Mouse (Mus musculus) hindbrain, postnatal 0 days (tissue): Measurements from ENCODE around the gene Ubqln1. TPM values are rescaled to one million over a fixed set of nuclear protein-coding genes. Genes with fewer than 3 reads are reported as not detected.

Experiments
- ATAC-seq: fragments of 200-750 bp; cut with Nextera tagmentation; 2 replicates; pipeline ENCODE4 v1.8.0; 2017; ENCODE audit warnings: mild to moderate bottlenecking, moderate TSS enrichment, moderate library complexity
- DNase-seq: peaks from one replicate; pipeline ENCODE4 v3.0.0-alpha.2; 2015; ENCODE audit warnings: low spot score
- H3K27ac ChIP-seq: fragments of 300-500 bp; sonication (generic); 2 replicates; pipeline ENCODE4 v1.5.1; 2014; ENCODE audit warnings: mild to moderate bottlenecking
- H3K27me3 ChIP-seq: fragments of 300-500 bp; sonication (generic); 2 replicates; pipeline ENCODE4 v1.6.1; 2014; ENCODE audit warnings: low read length, mixed read lengths; ENCODE audit not compliant: insufficient read depth
- H3K36me3 ChIP-seq: fragments of 300-500 bp; sonication (generic); 2 replicates; pipeline ENCODE4 v1.6.1; 2014; ENCODE audit warnings: low read length, mixed read lengths; ENCODE audit not compliant: insufficient read depth
- H3K4me1 ChIP-seq: fragments of 300-500 bp; sonication (generic); 2 replicates; pipeline ENCODE4 v1.6.1; 2014; ENCODE audit warnings: antibody characterized with exemption, low read length, mixed read lengths; ENCODE audit not compliant: insufficient read depth
- H3K4me2 ChIP-seq: fragments of 300-500 bp; sonication (generic); 2 replicates; pipeline ENCODE4 v1.6.1; 2014; ENCODE audit warnings: low read depth, mild to moderate bottlenecking, low read length, moderate library complexity, mixed read lengths
- H3K4me3 ChIP-seq: fragments of 300-500 bp; sonication (generic); 2 replicates; pipeline ENCODE4 v1.5.1; 2014; ENCODE audit warnings: low read length
- H3K9ac ChIP-seq: fragments of 300-500 bp; sonication (generic); replicated peaks from 2 replicates; pipeline ENCODE4 v1.6.1; 2014; ENCODE audit warnings: mild to moderate bottlenecking, low read length, moderate library complexity, mixed read lengths
- H3K9me3 ChIP-seq: fragments of 300-500 bp; sonication (generic); 2 replicates; pipeline ENCODE4 v1.6.1; 2016; ENCODE audit warnings: low read length, mixed read lengths
- CTCF ChIP-seq: IDR thresholded peaks from 2 replicates; pipeline ENCODE4 v1.5.1; 2016; ENCODE audit warnings: antibody characterized with exemption, control low read depth, low read depth
- WGBS: fragments of 180-500 bp; shearing (Covaris S2); extraction: QIAGEN DNeasy Blood & Tissue Kit; methylation state at CpG from one replicate; pipeline ENCODE4 v1.1.7; 2014; 5-methylcytosine and 5-hydroxymethylcytosine counted together
- polyA plus RNA-seq: library from polyadenylated mRNA; unstranded; fragments of >200 nt; fragmentation: Nextera tagmentation; extraction: Ambion mirVana; gene quantifications from 2 replicates; pipeline ENCODE4 v1.2.1, GENCODE M21; 2015
- total RNA-seq: library from RNA; depleted of rRNA; stranded (reverse); fragments of >200 nt; gene quantifications from 2 replicates; pipeline ENCODE4 v1.2.3, GENCODE M21; 2014

Ubqln1 gene
- total and polyA plus RNA-seq, 2 experiments from 2014 or later = 111 to 243 TPM

DNA sequence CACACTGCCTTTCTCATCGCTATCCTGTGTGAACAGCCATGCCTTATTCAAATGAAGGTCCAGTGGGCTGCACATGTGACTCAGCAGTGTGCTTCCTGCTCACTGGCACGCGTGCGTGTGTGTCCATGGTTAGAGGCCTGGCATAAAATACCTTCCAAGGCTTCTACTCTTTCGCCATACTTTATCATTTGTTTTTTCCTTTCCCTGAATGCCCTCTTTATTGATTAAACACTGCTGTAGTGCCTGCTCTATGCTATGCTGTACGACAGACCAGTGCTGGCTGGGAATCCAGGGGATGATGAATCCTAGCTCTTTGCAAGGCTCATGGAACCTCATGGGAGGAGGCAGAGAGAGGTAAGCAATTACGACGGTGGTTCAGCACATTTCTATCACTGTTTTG, 16.6 kb upstream of the Ubqln1 start:
- Histone ChIP-seq H3K4me2 (no peak overlapping the region), H3K9me3 (no peaks in the 10 kb centered on the region), H3K36me3 (peaks cover 6% of the 10 kb centered on the region; the same call in 1 of the 2 replicates), H3K4me1 (no peaks in the 10 kb centered on the region), H3K9ac (no peak overlapping the region), H3K27ac (no peak overlapping the region), H3K4me3 (no peak overlapping the region), H3K27me3 (no peaks in the 10 kb centered on the region)
- WGBS = 87% methylated on average over 8 of the region's 8 CpGs
- DNase-seq (no peak), ATAC-seq (no peak)
- TF ChIP-seq CTCF = no peak

DNA sequence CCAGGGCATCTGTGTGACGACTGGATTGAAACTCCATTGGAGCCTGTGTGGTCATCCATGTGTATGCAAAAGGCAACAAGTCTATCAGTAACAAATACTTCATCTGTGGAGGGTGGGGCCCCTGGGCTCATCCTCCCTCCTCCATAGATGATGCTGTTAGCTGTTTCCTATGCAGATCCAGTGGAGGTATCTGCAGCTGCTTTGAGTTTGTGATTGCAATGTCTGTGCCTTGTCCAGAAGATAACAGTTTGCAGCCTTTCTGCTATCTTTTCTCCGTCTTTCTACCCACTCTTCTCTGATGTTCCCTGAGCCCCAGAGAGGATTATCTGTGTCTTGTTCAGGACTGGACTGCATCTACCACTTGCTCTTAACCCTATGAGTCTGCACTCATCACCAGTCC, 13.2 kb upstream of the Ubqln1 start:
- H3K4me3 ChIP-seq = no peak overlapping the region
- no peak for TF ChIP-seq CTCF
- 92% methylated on average over 2 of the region's 2 CpGs for WGBS
- H3K27me3 ChIP-seq = no peaks in the 10 kb centered on the region
- no peaks in the 10 kb centered on the region for H3K4me1 ChIP-seq
- ATAC-seq = no peak
- H3K36me3 ChIP-seq = no peaks in the 10 kb centered on the region; the same call in 1 of the 2 replicates
- H3K4me2 ChIP-seq = no peak overlapping the region
- no peaks in the 10 kb centered on the region for H3K9me3 ChIP-seq
- H3K27ac ChIP-seq = no peak overlapping the region
- H3K9ac ChIP-seq = no peak overlapping the region
- DNase-seq = no peak

DNA sequence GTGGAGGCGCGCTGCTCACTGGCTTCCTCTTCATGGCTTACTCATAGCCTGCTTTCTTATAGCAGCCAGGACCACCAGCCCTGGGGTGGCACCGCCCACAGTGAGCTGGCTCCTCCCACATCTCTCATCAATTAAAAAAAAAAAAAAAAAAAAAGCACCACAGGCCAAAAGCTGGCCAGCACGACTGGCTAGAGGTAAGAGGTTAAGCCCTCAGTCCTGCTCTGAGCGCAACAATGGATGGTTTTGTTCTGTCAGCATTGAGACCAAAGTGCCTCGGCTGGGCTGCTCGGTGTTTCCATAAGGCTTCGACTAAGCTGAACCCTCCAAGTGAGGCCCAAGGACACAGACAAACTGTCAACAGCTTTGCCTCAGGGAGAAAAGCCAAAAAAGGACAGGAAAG, 10.2 kb upstream of the Ubqln1 start:
- no peaks in the 10 kb centered on the region for H3K4me1 ChIP-seq
- TF ChIP-seq CTCF = no peak
- 63% methylated on average over 8 of the region's 8 CpGs for WGBS

DNA sequence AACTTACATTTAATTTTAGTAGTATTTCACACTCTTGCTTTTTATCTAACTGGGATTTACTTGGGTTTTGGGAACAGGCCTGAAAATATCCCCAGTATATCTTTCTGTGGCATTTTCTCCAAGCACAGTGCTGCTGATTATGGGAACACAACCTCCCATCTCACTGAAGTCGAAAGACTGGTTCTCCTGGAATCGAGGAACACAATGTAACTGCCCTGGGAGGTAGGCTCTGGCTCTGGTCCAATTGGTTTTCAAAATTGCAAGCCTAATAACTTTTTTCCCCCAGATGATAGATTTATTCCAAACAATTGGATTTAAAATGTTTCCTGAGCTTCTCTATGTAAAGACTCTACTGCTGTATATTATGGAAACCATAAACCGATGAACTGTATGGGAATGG, 4.8 kb upstream of the Ubqln1 start:
- DNase-seq (no peak), ATAC-seq (no peak)
- no peaks in the 10 kb centered on the region for H3K4me1 ChIP-seq
- H3K36me3 ChIP-seq = no peaks in the 10 kb centered on the region
- no peak for TF ChIP-seq CTCF
- no peaks in the 10 kb centered on the region for H3K9me3 ChIP-seq
- H3K9ac ChIP-seq = no peak overlapping the region
- no peaks in the 10 kb centered on the region for H3K27me3 ChIP-seq
- H3K4me2 ChIP-seq = no peak overlapping the region
- no peak overlapping the region for H3K27ac ChIP-seq
- H3K4me3 ChIP-seq = no peak overlapping the region
- WGBS = 82% methylated on average over 3 of the region's 3 CpGs

More for the DNA sequence above, 10.2 kb upstream of the Ubqln1 start:
- H3K9ac ChIP-seq = no peak overlapping the region
- DNase-seq = no peak
- no peaks in the 10 kb centered on the region for H3K27me3 ChIP-seq
- no peak overlapping the region for H3K4me2 ChIP-seq
- H3K9me3 ChIP-seq = no peaks in the 10 kb centered on the region
- no peak overlapping the region for H3K4me3 ChIP-seq
- no peaks in the 10 kb centered on the region for H3K36me3 ChIP-seq
- no peak for ATAC-seq
- H3K27ac ChIP-seq = no peak overlapping the region

DNA sequence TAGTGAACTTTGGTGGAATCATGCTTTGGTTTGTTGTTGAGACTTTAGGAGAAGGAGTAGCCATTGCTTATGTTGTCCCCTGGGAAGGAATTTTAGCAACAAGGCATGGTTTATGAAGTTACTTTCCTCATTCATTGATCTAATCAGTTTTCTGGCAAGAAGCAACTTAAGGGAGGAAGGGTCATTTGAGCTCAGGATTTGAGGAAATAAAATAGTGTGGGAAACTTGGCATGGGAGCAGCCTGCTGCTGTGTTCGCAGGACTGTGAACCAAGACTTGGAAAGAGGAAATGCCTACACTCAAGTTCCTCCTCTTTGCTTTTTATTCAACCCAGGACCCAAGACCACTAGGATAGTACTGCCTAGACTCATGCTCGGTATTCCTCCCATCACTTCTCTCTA, 2.1 kb upstream of the Ubqln1 start:
- Histone ChIP-seq H3K9me3 (no peaks in the 10 kb centered on the region), H3K4me2 (no peak overlapping the region), H3K9ac (no peak overlapping the region), H3K4me3 (no peak overlapping the region), H3K4me1 (peaks cover 12% of the 10 kb centered on the region), H3K27me3 (no peaks in the 10 kb centered on the region), H3K27ac (no peak overlapping the region), H3K36me3 (no peaks in the 10 kb centered on the region)
- ATAC-seq = no peak
- no peak for DNase-seq
- WGBS = 89% methylated on average over 2 of the region's 2 CpGs
- no peak for TF ChIP-seq CTCF

DNA sequence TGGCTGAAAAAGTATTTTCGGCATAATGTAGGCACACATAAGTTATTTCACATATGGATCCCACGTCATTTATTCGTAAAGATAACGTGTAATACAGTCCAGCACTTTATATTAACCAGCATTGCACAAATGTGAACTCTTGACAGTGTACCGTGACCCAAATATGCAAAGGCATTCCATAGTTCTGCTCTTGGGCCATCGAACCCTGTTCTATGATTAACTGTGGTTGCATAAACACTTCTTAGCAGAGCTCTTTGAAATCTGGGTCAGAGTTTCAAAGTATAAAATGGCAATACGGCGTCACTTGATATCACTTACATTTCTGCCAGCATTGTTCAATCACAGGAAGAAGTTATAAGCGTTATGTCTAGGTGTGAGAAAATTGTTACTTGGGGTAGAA, 942 bp upstream of the Ubqln1 start:
- no peak for ATAC-seq
- H3K27ac ChIP-seq = peak overlapping the region; percentile 87
- 91% methylated on average over 9 of the region's 9 CpGs for WGBS

DNA sequence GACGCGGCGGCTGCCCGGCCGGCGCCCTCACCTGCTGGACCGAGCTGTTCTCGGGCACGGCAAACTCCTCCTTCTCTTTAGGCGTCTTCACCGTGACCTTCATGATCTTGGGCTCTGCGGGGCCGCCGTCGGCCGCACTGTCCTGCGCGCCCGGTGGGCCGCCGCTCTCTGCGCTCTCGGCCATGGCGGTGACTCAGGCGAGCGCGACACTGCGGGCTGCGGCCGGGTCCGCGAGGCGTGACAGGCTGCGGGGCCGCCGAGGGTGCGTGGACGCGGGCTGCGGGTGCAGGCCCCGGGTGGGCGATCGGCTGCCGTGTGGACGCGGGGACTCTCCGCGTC, 231 bp downstream of the Ubqln1 start:
- no peak for TF ChIP-seq CTCF
- Histone ChIP-seq H3K4me1 (peaks cover 15% of the 10 kb centered on the region), H3K36me3 (no peaks in the 10 kb centered on the region), H3K4me2 (peak overlapping the region; percentile 68), H3K9ac (peak overlapping the region; percentile 83), H3K9me3 (no peaks in the 10 kb centered on the region), H3K27ac (peak overlapping the region; percentile 87), H3K27me3 (no peaks in the 10 kb centered on the region), H3K4me3 (peak overlapping the region; percentile 93)
- ATAC-seq (no peak; the same call in 1 of the 2 replicates), DNase-seq (no peak)
- WGBS = 1% methylated on average over 31 of the region's 48 CpGs

More for the DNA sequence above, 942 bp upstream of the Ubqln1 start:
- Histone ChIP-seq H3K4me3 (peak overlapping the region; percentile 93), H3K4me2 (peak overlapping the region; percentile 68), H3K9me3 (no peaks in the 10 kb centered on the region), H3K4me1 (peaks cover 12% of the 10 kb centered on the region), H3K36me3 (no peaks in the 10 kb centered on the region), H3K27me3 (no peaks in the 10 kb centered on the region), H3K9ac (peak overlapping the region; percentile 83; the same call in 1 of the 2 replicates)
- TF ChIP-seq CTCF = no peak
- no peak for DNase-seq
